Mouse (Mus musculus): ENCODE data around the gene Socs1.
A peak's percentile ranks its signal among the peaks of the same experiment; 100 is the strongest.

The Socs1 gene

GRCm38 (mm10) chr16:10786782-10787547 lies 1.6 kb upstream of the Socs1 start:
- no peak for DNase-seq (ENCODE audit: low read depth)

- peak; percentile 94 for DNase-seq (ENCODE audit: low read depth)
Observed at GRCm38 (mm10) chr16:10786288-10786687, 952 bp upstream of the Socs1 start.

- DNase-seq (ENCODE audit: low read depth) = peak; percentile 74
Observed at GRCm38 (mm10) chr16:10784793-10785370, 454 bp downstream of the Socs1 start.

GRCm38 (mm10) chr16:10783883-10784792 lies 1.2 kb downstream of the Socs1 start:
- no peak for DNase-seq (ENCODE audit: low read depth)

- DNase-seq (ENCODE audit: low read depth) = no peak
Observed at GRCm38 (mm10) chr16:10783451-10783850, 1.9 kb downstream of the Socs1 start.

- peak; percentile 51 for DNase-seq (ENCODE audit: low read depth)
Observed at GRCm38 (mm10) chr16:10783152-10783434, 2.2 kb downstream of the Socs1 start.

GRCm38 (mm10) chr16:10782377-10783151 lies 2.8 kb downstream of the Socs1 start:
- no peak for DNase-seq (ENCODE audit: low read depth)

GRCm38 (mm10) chr16:10781862-10782371 lies 3.4 kb downstream of the Socs1 start:
- peak; percentile 20 for DNase-seq (ENCODE audit: low read depth)

- no peak for DNase-seq (ENCODE audit: low read depth)
Observed at GRCm38 (mm10) chr16:10780631-10781120, 4.7 kb downstream of the Socs1 start.

GRCm38 (mm10) chr16:10777579-10778160 lies 7.7 kb downstream of the Socs1 start:
- DNase-seq (ENCODE audit: low read depth) = no peak

GRCm38 (mm10) chr16:10776322-10776721 lies 9.0 kb downstream of the Socs1 start:
- DNase-seq (ENCODE audit: low read depth) = no peak

- peak; percentile 67 for DNase-seq (ENCODE audit: low read depth)
Observed at GRCm38 (mm10) chr16:10774726-10775125, 10.6 kb downstream of the Socs1 start.

- no peak for DNase-seq (ENCODE audit: low read depth)
Observed at GRCm38 (mm10) chr16:10773543-10773942, 11.8 kb downstream of the Socs1 start.

- DNase-seq (ENCODE audit: low read depth) = no peak
Observed at GRCm38 (mm10) chr16:10771769-10772510, 13.4 kb downstream of the Socs1 start.

- DNase-seq (ENCODE audit: low read depth) = no peak
Observed at GRCm38 (mm10) chr16:10770531-10771325, 14.6 kb downstream of the Socs1 start.

GRCm38 (mm10) chr16:10769661-10770060 lies 15.7 kb downstream of the Socs1 start:
- DNase-seq (ENCODE audit: low read depth) = no peak

- peak; percentile 87 for DNase-seq (ENCODE audit: low read depth)
Observed at GRCm38 (mm10) chr16:10768821-10769220, 16.5 kb downstream of the Socs1 start.

- peak; percentile 84 for DNase-seq (ENCODE audit: low read depth)
Observed at GRCm38 (mm10) chr16:10767158-10767557, 18.2 kb downstream of the Socs1 start.

- DNase-seq (ENCODE audit: low read depth) = no peak
Observed at GRCm38 (mm10) chr16:10764323-10764722, 21.0 kb downstream of the Socs1 start.
